Mouse (Mus musculus): ENCODE measurements at regions not wholly inside any gene's neighbourhood (a gene's known extent, or its start where the extent isn't known, plus 50 kb on each side); places are given as distances from the start of the nearest gene placed in this dataset.

DNA sequence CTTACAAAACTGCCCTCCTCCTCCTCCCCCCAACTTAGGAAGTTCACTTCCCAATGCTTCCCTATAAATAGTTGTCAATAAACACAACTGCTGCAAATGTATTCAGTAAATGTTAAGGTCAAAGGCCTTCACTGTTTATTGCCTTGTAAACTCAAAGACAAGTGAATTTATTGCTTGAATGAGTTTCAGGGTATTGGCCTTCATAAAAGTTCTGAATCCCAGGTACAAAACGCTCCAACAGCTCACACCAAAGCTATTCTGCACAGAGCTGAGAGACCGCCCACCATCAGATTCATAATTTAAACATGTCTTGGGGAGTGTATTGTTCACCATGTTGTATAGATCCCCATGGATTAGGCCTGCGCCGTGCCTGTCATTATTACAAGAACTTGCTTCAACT, 53.9 kb upstream of the Cdkn3 start:
- DNase-seq (ENCODE audit: low spot score) = no peak

DNA sequence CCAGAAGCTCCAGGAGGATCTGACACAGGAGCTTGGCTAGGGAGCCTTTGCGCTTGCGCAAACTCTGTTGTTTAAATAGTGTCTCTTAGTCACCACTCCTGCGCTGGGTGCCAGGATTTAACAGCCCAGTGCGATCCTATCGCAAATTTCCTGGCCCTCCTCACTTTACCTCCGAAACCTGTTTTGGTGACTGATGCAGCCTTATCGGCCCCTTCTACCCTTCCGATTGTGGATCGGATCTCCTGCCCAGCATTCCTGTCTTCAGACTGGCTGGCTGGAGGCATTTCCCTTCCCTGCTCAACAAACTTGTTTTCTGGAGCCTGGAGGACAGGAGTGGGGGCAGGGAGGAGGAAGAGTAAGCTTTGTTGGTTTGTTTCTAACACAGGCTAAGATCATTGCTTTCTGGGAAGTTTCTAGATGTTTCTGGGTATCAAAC, 56.0 kb upstream of the Cdkn3 start:
- DNase-seq (ENCODE audit: low spot score) = peak; percentile 12

DNA sequence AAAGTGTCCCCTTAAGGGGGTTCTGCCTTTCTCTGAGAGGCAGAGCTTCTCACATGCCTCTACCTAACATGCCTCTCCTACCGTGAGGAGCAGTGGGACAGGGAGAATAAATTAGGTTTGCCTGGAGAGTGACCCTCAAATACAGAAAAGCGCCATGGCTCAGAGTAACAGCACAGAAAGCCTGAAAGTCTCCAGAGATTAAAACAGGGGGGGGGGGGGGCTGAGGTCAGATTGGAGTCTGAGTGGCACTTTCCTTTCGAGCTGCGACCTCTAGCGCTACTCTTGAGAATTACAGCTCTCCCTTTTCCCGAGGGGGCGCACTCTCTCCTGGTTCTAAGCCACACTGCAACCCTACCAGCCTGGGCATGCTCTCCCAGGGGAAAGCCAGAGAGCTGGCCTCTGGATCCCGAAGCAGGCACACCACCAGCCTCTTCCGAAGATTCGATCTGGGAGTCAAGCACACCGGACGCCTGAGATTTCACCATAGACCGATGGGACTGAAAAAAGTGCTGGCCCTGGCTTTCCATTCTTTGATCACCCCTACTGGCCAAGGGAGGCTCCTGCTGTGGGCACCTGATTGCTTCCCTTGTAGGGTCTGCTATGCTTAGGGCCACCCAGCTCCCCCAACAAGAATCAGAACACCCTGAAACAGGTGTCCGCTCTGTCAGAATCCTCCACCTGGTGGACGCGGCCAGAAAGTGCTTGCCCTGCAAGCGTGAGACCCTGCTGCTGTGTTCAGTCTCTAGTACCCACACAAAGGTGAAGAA, 57.5 kb upstream of the Cdkn3 start:
- peak; percentile 17 for DNase-seq (ENCODE audit: low spot score)

DNA sequence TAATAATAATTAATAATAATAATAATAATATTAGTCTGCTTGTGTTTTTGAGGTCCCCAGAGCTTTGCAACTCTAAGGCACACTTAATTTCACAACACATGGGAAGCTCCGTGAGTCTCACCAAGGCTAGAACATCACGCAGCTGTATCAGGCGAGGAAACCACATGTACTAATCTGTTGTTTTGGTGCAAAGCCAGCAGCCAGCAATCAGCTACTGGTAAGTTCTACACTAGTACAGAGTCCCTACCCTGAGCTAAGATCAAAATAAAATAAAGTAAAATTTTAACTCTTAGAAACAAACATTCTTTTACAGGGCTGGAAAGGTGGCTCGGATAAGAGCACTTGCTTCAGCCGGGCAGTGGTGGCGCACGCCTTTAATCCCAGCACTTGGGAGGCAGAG, 67.8 kb upstream of the Cdkn3 start:
- no peak for DNase-seq (ENCODE audit: low spot score)

DNA sequence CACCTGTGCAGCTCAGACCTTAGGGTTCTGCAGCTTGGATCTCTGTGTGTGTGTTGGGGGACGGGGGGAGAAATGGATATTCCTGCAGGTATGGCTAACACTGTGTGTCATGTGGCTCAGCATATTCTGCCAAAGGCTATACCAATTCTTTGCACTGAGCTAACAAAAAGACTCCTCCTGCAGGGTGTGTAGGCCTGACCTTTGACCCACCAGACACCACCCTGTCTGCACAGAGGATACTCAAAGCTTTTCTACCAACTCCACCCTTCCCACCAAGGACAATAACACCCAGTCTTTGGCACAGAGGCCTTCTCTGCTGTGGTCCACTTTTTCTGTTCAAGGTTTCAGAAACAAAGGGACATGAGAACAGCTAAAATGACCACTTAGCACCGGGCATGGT, 68.3 kb upstream of the Cdkn3 start:
- DNase-seq (ENCODE audit: low spot score) = peak; percentile 10

DNA sequence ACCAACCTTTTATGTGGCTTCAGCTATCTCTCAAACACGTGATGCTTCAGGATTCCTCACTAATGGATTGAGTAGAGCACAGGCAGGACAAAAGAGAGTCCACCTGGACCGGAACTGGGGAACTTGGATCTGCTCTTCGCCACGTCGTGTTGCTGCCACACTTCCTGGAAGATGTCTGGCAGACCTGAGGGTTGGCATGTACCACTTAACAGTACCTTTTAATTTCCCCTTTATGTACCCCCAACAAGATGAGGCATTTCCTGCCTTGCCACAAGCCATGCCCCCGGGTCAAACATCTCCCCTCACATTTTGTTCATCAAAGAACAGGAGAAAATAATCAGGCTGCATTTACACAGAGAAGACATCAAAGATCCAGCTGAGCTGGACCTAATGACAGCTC, 77.6 kb upstream of the Cdkn3 start:
- DNase-seq (ENCODE audit: low spot score) = no peak

DNA sequence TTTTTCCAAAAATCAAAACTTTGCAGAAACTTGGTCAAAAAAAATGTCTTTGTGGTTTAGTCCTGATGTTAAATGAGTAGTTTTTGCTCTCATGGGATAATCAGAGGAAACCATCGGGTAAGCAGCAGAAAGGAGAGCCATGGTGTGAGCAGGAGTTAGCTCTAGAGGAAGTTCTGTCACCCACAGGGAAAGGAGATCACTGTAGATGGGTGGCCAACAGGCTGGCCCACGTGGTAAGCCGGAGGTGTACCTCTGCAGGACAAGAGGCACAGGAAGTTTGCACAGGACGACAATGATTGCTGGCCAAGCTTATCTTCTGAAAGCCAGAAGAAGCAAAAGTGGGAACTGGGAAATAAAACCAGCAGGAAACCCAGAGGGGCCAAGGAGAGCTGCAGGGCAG, 81.4 kb upstream of the Cdkn3 start:
- DNase-seq (ENCODE audit: low spot score) = no peak

DNA sequence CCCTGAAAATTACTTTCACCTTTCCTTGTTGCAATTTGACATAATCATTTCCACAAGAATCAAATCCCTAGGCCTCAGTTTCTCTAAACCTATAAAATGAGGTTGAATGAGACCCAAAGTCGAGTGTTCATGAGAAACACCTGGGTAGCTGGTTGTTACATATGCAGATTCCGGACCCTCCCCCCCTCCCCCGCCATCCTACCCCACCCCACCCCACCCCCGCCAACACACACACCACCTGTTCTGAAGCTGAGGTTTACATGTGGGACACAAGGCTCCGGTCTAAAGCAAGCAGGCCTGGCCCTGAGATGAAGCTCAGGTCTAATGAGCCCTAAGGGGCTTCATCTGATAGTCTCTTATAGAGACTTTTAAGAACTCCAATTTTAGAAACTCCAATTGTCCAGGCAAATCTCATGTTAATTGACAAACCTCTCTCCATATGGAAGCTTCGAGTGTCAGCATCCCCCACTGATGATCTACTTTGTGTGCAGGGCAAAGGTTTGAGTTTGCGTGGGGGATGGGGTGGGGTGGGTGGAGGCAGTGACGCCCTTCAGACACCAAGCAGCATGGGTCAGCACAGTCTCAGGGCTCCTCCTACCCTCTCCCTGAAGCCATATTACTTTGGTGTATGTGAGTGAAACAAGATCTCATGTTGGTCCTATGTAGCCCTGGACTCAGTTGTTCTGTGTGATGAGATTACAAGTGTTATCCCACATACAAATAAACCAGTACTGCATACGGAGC, 88.7 kb upstream of the Cdkn3 start:
- DNase-seq (ENCODE audit: low spot score) = no peak

DNA sequence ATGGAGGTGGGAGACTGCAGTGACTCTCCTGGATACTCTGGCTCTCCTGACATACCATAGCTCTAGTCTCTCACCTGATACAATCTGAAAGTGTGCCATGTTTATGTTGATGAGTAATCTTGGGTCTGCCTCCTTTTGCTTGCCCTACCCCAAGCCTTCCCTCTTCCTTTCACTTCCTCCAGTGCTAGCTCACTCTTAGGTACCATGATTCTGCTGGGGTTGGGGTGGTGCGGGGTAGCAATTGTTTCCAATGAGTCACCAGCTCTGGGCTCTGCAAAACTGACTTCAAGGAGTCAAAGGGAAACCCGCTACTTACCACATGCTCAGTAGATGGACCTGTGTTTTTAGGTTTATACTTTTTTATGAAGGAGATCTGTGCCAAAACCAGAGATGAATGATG, 89.3 kb upstream of the Cdkn3 start:
- no peak for DNase-seq (ENCODE audit: low spot score)

DNA sequence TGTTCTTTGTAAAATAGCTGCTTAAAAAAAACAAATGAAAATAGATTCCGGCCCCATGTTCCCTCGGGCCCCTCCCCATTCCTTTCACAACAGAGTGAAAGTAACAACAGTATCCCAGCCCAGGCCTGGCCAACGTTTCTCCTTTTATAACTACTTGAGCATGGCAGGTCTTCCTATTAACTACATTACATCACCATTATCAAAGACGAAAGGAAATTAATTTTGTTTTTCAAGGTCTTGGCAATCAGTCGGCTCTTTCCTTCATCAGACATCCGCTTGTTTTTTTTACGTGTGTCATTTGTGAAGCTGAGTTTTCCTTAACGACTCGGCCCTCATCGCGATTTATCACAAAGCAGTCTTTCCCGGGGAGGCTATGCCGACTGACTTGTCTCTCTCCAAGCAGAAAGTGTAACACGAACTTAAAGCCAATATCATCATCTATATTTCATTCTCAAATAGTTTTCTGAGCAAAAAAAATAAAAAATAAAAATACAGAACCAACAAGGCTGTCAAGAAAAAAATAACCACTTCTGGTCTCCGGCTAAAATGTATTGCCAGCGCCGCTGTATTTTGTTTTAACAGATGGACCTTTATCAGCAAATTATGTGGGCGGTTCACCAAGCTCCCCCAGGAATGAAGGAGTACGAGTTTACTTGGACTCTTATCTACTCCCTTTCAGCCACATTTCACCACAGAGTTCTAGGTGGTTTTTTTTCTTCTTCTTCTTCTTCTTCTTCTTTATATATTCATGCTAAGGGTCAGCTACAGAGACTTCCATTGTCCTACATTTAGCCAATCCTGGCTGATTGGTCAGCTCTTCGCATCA, 89.9 kb upstream of the Cdkn3 start:
- DNase-seq (ENCODE audit: low spot score) = no peak

DNA sequence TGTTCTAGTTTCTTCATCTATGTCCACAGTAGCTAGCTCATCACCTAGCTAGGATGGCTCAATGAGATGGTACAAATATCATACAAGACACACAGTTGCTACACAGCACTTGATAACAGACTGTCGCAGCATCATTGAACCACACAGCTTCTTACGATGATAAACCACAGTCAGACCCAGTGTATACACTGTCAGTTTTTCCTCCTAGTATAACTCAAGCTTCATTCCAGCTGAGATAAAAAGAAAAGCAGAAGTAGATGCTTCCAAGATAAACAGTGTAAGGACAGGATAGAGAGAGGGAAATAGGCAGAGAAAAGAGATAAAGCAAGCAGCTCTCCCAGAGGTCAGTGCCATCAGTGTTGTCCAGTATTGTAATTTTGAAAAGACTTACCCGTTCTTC, 92.1 kb upstream of the Cdkn3 start:
- DNase-seq (ENCODE audit: low spot score) = no peak

DNA sequence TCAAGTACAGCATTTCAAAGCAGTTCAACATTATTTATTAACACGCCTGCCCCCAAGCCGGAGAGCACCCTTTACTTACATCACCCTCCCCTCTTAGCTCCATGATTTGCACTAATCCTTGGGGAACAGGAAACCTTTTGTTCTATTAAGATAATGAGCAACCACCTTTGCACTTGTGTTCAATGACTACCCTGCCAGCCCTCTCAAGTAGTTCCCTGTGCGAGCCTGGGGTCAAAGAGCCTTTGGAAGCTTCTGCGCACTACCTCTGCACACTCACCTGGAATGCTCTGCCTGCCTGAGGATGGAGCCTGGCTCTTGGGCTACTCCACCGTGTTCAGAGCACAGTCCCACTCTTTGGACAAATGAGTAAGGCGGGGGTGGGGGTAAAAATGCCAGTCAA, 96.0 kb upstream of the Cdkn3 start:
- DNase-seq (ENCODE audit: low spot score) = no peak

DNA sequence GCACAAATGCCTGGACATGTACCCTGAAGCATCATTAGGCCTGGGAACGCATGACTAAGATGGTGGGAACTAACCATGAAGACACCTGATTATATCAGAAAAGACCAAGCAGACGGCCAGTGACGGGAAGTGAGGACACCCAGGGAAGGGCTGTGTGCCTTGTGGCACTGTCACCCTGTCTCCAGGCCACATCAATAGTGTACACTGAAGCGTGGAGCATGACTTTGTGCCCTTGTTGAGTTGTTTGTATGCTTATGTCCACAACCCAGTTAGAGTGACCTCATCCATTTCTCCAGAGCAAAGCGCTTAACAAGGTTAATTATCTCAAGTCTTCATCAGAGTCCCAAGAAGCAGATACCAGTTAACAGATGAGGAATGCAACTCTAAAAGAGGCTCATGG, 96.8 kb upstream of the Cdkn3 start:
- DNase-seq (ENCODE audit: low spot score) = no peak

DNA sequence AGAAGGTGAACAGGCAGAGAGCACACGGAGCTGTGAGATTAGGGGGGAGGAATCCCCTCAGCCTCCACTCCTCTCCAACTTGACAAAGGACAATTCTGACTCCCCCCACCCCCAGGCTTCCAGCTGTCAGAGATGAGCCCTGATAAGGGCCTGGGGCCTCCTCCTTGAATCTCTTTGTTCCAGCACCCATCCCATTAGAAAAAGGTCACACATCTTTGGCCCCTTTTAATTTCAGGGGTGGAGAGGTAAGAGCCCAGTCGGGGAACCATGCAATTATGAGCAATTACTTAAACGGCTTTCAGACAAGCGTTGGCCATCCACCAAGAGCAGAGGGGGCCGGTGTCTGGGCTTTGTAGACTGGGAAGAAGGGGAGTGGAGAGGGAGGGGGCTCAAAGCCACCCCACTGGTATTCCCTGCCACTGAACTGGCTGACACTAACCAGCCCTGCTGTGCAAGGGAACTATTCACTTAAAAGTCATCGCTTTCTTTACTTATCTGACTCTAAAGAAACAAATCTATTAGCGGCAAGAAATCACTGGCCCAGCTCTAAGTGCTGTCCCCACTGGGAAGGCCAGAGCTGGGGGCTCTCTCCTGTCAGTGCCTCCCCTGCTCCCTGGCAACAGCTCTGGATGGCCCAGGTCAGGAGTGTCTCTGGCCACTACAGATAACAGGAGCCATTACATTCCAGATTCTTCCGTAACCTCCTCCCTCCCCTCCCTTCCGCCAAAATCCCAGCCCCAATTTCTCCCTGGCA, 98.4 kb upstream of the Cdkn3 start:
- DNase-seq (ENCODE audit: low spot score) = no peak

DNA sequence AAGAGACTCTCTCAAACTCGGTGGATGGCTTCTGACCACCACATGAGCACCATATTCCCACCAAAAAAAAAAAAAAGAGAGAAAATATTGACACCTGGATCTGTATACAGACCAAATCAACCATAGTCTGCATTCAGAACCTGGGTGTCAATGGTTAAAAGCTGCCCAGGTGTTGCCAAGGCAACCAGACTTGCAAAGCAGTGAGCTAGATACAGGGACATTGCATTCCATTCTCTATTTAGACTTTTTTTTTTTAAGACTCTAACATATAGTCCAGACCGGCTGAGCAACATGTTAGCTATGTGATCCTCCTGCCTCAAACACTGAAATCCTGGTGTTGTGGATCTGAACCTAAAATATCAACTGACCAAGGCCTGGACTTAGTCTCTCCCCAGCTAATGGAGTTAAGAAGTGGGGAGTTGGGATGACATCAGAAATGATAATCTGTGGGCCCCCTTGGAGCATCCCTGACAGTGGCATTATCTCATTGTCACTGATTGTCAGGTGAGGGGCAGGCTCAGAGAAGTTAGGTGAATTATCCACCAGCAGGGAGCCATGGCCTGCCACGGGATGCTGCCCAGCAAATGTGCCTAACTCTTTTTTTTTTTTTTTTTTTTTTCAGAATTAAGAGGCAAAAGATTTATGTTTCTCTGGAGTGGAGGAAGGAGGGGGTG, 99.1 kb upstream of the Cdkn3 start:
- DNase-seq (ENCODE audit: low spot score) = no peak

DNA sequence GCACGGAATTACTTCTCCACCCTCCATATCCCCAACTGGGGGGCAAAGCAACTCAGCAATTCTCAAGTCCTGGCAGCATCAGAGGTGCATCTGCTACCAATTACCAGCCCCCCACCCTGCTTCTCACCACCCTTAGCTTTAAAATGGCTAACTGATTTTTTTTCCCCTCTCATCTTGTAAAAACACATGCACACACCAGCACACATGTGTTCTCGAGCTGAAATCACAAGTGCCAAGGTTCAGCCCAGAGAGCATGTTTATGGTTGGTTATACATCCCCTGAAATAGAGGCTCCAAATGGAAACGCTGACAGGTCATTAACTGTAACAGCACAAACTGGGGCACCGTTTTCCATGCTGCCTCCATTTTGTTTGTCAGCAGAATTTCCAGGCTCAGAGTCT, 101.0 kb upstream of the Cdkn3 start:
- DNase-seq (ENCODE audit: low spot score) = no peak

DNA sequence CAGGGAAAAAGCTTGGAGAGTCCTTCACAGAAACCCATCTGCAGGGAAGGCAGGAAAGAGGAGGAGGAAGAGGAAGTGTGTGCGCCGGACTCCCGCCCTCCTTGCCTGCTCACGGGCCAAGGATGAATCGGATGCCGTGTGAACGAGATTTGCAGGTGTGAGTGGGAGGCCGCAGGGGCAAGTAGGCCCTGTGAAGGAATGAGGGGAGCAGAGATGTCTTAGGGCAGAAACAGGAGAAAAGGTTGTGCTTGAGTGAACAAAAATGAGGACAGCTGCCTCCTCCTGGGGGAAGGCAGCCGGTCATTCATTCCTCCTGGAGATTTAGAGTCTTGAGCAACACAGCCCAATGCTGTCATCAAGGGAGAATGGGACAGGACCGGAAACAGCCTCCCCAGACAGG, 104.1 kb upstream of the Cdkn3 start:
- DNase-seq (ENCODE audit: low spot score) = no peak

DNA sequence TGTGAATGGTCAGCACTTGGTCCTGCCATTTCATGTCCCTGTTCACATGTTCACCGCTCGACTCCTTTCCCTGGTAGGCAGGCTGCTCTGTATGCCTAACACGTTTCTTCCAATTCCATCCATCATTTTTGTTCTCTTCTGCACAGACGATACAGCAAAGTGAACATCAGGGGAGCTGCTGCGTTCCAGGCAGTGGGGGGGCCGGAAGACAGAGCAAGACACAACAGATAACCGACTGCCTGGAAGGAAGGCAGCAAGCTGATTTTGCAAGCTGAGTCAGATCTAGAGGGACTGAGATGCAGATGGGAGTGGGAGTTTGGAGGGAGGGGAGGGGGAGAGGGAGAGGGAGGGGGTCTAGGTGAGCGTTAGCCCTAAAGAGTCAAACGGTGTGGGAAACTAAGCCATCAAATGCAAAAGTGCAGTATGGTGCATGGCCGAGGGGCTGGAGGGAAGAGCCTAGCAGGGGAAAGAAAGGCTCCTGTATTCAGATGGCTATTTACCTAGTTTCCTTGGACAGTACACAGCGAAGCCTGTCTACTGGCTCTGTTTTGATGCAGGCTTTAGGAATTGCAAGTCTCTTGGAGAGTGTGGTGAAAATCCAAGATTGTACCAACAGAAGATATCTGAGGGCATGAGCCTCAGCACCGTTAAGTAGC, 112.9 kb upstream of the Cdkn3 start:
- no peak for DNase-seq (ENCODE audit: low spot score)

DNA sequence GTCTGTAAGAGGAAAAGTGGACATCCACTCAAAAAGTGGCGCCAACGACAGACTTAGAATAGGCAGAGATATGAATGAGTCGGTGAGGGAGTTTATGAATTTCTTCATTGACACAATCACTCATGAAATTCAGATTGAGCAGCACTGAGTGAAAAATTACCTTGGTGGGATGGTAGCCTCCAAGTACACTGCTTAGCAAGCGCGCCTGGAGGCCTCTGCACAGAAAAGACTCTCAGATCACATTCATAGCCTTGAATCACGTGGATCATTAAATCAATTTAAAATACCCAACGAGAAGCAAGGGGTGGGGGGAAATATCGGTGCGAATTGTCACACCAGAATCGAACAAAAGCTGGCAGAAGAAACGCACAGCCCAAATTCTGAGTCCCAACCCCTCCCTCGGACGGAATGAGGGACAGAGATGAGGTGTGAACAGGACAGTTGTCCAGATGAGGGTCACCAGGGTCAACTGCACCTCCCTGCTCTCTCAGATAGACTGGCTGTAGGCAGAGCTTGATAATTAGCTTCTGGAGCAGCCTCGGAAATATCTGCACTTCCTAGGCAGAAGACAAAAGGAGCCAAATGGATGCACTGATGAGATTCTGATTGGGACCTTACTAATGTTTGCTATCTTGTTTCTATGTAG, 113.5 kb upstream of the Cdkn3 start:
- no peak for DNase-seq (ENCODE audit: low spot score)

DNA sequence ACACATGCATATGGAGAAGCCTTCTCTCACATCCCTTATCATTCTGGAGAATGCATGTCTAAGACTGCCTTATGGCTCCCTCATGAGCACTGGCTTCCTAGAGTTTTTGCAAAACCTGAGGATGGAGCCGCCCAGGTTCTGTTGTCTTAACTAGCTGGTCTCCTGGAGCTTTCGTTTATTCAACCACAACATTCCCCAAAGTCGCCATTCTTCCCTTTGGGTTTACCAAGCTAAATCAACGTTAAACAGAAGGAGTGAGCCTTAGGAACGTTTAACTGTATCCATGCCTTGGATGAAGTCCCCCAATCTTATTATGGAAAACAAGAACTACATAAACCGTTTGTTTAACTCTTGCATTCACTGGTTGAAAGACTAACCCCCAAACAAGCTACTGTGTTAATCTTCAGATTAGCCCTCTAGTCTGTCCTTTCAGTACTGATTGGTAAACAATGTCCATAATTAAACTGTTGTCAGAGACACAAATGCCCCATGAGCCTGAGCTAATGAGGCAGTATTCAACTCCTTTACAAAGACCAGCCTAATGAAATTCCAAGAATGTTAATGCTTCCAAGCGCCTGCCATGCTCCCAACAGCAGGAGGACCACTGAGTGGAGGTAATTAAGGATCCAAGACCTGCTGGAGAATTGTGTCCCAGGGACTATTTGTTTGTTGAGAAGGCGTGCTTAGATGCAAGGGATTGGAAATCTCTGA, 121.1 kb upstream of the Cdkn3 start:
- no peak for DNase-seq (ENCODE audit: low spot score)
